Mouse (Mus musculus) adipocyte (in vitro differentiated cells): Measurements from ENCODE around the gene Gna13.

Experiments
- DNase-seq: peaks from one replicate; pipeline ENCODE4 v3.0.0-alpha.2; 2016; ENCODE audit warnings: low spot score

Gene Gna13

GRCm38 (mm10) chr11:109375412-109375811 lies 12.8 kb downstream of the Gna13 start:
- DNase-seq = no peak

GRCm38 (mm10) chr11:109376484-109377143 lies 14.0 kb downstream of the Gna13 start:
- no peak for DNase-seq

GRCm38 (mm10) chr11:109377477-109377876 lies 14.8 kb downstream of the Gna13 start:
- DNase-seq = no peak

GRCm38 (mm10) chr11:109378051-109378450 lies 15.4 kb downstream of the Gna13 start:
- DNase-seq = no peak

- no peak for DNase-seq
Measured at GRCm38 (mm10) chr11:109380662-109381061, 18.0 kb downstream of the Gna13 start.

- DNase-seq = no peak
Measured at GRCm38 (mm10) chr11:109385296-109385695, 22.7 kb downstream of the Gna13 start.

GRCm38 (mm10) chr11:109389046-109389445 lies 26.4 kb downstream of the Gna13 start:
- no peak for DNase-seq

GRCm38 (mm10) chr11:109391200-109391599 lies 28.6 kb downstream of the Gna13 start:
- DNase-seq = no peak

- DNase-seq = peak; percentile 39
Measured at GRCm38 (mm10) chr11:109391760-109392159, 29.1 kb downstream of the Gna13 start.

- no peak for DNase-seq
Measured at GRCm38 (mm10) chr11:109392601-109393000, 30.0 kb downstream of the Gna13 start.

GRCm38 (mm10) chr11:109394758-109395157 lies 32.1 kb downstream of the Gna13 start:
- no peak for DNase-seq

GRCm38 (mm10) chr11:109395291-109395690 lies 32.7 kb downstream of the Gna13 start:
- no peak for DNase-seq

- no peak for DNase-seq
Measured at GRCm38 (mm10) chr11:109406431-109406830, 43.8 kb downstream of the Gna13 start.

GRCm38 (mm10) chr11:109410197-109410980 lies 47.8 kb downstream of the Gna13 start:
- no peak for DNase-seq

- no peak for DNase-seq
Measured at GRCm38 (mm10) chr11:109413617-109414016, 51.0 kb downstream of the Gna13 start, which contains the start of gene 9930022D16Rik. Gene 9930022D16Rik, plus strand, starts transcription at chr11:109413917.

GRCm38 (mm10) chr11:109414802-109415201 lies 52.2 kb downstream of the Gna13 start:
- no peak for DNase-seq

GRCm38 (mm10) chr11:109416709-109417420 lies 54.2 kb downstream of the Gna13 start:
- DNase-seq = no peak

GRCm38 (mm10) chr11:109417472-109418040 lies 54.9 kb downstream of the Gna13 start:
- no peak for DNase-seq

- no peak for DNase-seq
Measured at GRCm38 (mm10) chr11:109419461-109419860, 56.8 kb downstream of the Gna13 start.

- DNase-seq = no peak
Measured at GRCm38 (mm10) chr11:109419961-109420566, 57.4 kb downstream of the Gna13 start.

GRCm38 (mm10) chr11:109420567-109420962 lies 57.9 kb downstream of the Gna13 start:
- no peak for DNase-seq

- DNase-seq = no peak
Measured at GRCm38 (mm10) chr11:109421205-109421604, 58.6 kb downstream of the Gna13 start.
